In genomic region chr19:42014231-42014825, GRCm38 (mm10) we compare ENCODE assay signal across 36 mouse cellular contexts. TPM values are rescaled to one million over a fixed set of nuclear protein-coding genes. Genes with fewer than 3 reads are reported as not detected.
DNase-seq lines count a peak whose midpoint lies in the region; ATAC-seq and TF ChIP-seq lines count a peak whose summit lies in the region.
"Had no signal": no experiment of that assay in that cellular context is flagged by ENCODE, and none has a peak within 500 bp of the region (broad histone marks: within the 10 kb centered on the region; RNA-seq: fewer than 3 reads in every experiment).

No protein-coding gene starts in this region.

- DNase-seq in heart, adult 2 months, result no peak
- DNase-seq in heart, postnatal 10 days, result no peak
- DNase-seq in stomach, postnatal 0 days (ENCODE audit: low spot score), result no peak
- peak; percentile 35 for DNase-seq in gastrocnemius, postnatal 10 days
- no peak for DNase-seq in layer of hippocampus, adult 11-12 months (ENCODE audit: low spot score)
- DNase-seq: adrenal gland, adult 2 months; B cell, adult 2 months; cerebellum, adult 11 months; cerebellum, adult 9-11 months; kidney, postnatal 36 days; layer of hippocampus, adult 9-11 months; liver; lung, postnatal 36 days; midbrain, embryonic 14.5 days; right cerebral cortex, adult 18-20 months; right cerebral cortex, postnatal 4 days; thymus, adult 2 months; thymus, postnatal 4 days had no signal

- no peak for TF ChIP-seq CTCF in heart, adult 2 months (IDR thresholded peaks at IDR 0.05)
- no peak for TF ChIP-seq CTCF in stomach, postnatal 0 days (IDR thresholded peaks at IDR 0.05; ENCODE audit: low read depth)

- no peaks in the 10 kb centered on the region for H3K27me3 ChIP-seq in heart, adult 2 months (ENCODE audit: control insufficient read depth, insufficient read depth, low read length)
- no peaks in the 10 kb centered on the region for H3K27me3 ChIP-seq in stomach, embryonic 14.5 days (ENCODE audit: control insufficient read depth, insufficient read depth, low read length)
- H3K27me3 ChIP-seq in stomach, postnatal 0 days (ENCODE audit: control insufficient read depth, insufficient read depth, low read length), result no peaks in the 10 kb centered on the region
- H3K27me3 ChIP-seq in neural tube, embryonic 15.5 days (replicated peaks), result no peaks in the 10 kb centered on the region
- H3K27me3 ChIP-seq: CH12.LX; heart, embryonic 13.5 days; hindbrain, embryonic 12.5 days; liver, embryonic 15.5 days; lung, embryonic 15.5 days; neural tube, embryonic 13.5 days; Patski had no signal

- 0 out of 2 replicates have a peak, but pooled peaks have one; percentile 34 for ATAC-seq in stomach, embryonic 14.5 days (ENCODE audit: insufficient number of reproducible peaks, insufficient read depth, low FRiP score, low read depth)
- ATAC-seq in stomach, postnatal 0 days (ENCODE audit: low FRiP score, low TSS enrichment), result no peak
- ATAC-seq in neural tube, embryonic 15.5 days (ENCODE audit: low FRiP score), result no peak
- ATAC-seq: forebrain, embryonic 14.5 days; intestine, postnatal 0 days; Patski had no signal

- no peak overlapping the region for H3K4me3 ChIP-seq in heart, adult 2 months
- no peak overlapping the region for H3K4me3 ChIP-seq in stomach, embryonic 14.5 days (ENCODE audit: low read depth, low read length)
- no peak overlapping the region for H3K4me3 ChIP-seq in stomach, postnatal 0 days (ENCODE audit: low read depth, low read length)
- H3K4me3 ChIP-seq in neural tube, embryonic 15.5 days (replicated peaks), result no peak overlapping the region
- H3K4me3 ChIP-seq: heart, embryonic 13.5 days; hindbrain, embryonic 12.5 days; limb, embryonic 10.5 days; liver, embryonic 15.5 days; lung, embryonic 15.5 days; megakaryocyte, embryonic 14.5 days; neural tube, embryonic 13.5 days had no signal

- no peaks in the 10 kb centered on the region; the same call in 1 of the 2 replicates for H3K36me3 ChIP-seq in heart, adult 2 months (ENCODE audit: control insufficient read depth, insufficient read depth, low read length)
- H3K36me3 ChIP-seq in stomach, embryonic 14.5 days (ENCODE audit: control insufficient read depth, insufficient read depth, low read length), result no peaks in the 10 kb centered on the region
- H3K36me3 ChIP-seq in stomach, postnatal 0 days (ENCODE audit: control insufficient read depth, insufficient read depth, low read length), result no peaks in the 10 kb centered on the region
- no peaks in the 10 kb centered on the region for H3K36me3 ChIP-seq in neural tube, embryonic 15.5 days
- H3K36me3 ChIP-seq: G1E; heart, embryonic 13.5 days; hindbrain, embryonic 12.5 days; liver, embryonic 15.5 days; lung, embryonic 15.5 days; neural tube, embryonic 13.5 days had no signal

- H3K4me1 ChIP-seq in heart, adult 2 months (ENCODE audit: control insufficient read depth, insufficient read depth, low read length), result peaks cover 33% of the 10 kb centered on the region
- H3K4me1 ChIP-seq in stomach, embryonic 14.5 days (ENCODE audit: control insufficient read depth, insufficient read depth, low read length), result peaks cover 18% of the 10 kb centered on the region
- H3K4me1 ChIP-seq in stomach, postnatal 0 days (replicated peaks; ENCODE audit: control insufficient read depth, insufficient read depth), result peaks cover 12% of the 10 kb centered on the region
- peaks cover 20% of the 10 kb centered on the region for H3K4me1 ChIP-seq in neural tube, embryonic 15.5 days

- H3K27ac ChIP-seq in heart, adult 2 months, result peak overlapping the region; percentile 12; the same call in 1 of the 2 replicates
- H3K27ac ChIP-seq in stomach, embryonic 14.5 days (ENCODE audit: low read length), result no peak overlapping the region
- no peak overlapping the region for H3K27ac ChIP-seq in stomach, postnatal 0 days (replicated peaks)
- no peak overlapping the region for H3K27ac ChIP-seq in neural tube, embryonic 15.5 days (replicated peaks)
- H3K27ac ChIP-seq: heart, embryonic 13.5 days; hindbrain, embryonic 12.5 days; limb, embryonic 10.5 days; liver, embryonic 15.5 days; lung, embryonic 15.5 days; neural tube, embryonic 13.5 days had no signal

- H3K9ac ChIP-seq in heart, adult 2 months (ENCODE audit: low read depth, low read length), result no peak overlapping the region
- H3K9ac ChIP-seq in stomach, embryonic 14.5 days (replicated peaks; ENCODE audit: low read depth, low read length), result no peak overlapping the region
- no peak overlapping the region for H3K9ac ChIP-seq in stomach, postnatal 0 days (ENCODE audit: low read length)
- no peak overlapping the region for H3K9ac ChIP-seq in neural tube, embryonic 15.5 days (replicated peaks)
- H3K9ac ChIP-seq: heart, embryonic 13.5 days; hindbrain, embryonic 12.5 days; liver, embryonic 15.5 days; lung, embryonic 15.5 days; neural tube, embryonic 13.5 days had no signal

- H3K9me3 ChIP-seq in stomach, embryonic 14.5 days (ENCODE audit: control insufficient read depth, low read depth, low read length), result no peaks in the 10 kb centered on the region
- H3K9me3 ChIP-seq in stomach, postnatal 0 days (ENCODE audit: control insufficient read depth, low read length), result no peaks in the 10 kb centered on the region
- no peaks in the 10 kb centered on the region for H3K9me3 ChIP-seq in neural tube, embryonic 15.5 days (replicated peaks)
- H3K9me3 ChIP-seq: G1E; heart, embryonic 13.5 days; hindbrain, embryonic 12.5 days; limb, embryonic 10.5 days; liver, embryonic 15.5 days; lung, embryonic 15.5 days; megakaryocyte, embryonic 14.5 days; neural tube, embryonic 13.5 days had no signal

- no peak for TF ChIP-seq POLR2A in heart, adult 2 months (IDR thresholded peaks at IDR 0.05; ENCODE audit: insufficient read depth, low read depth, low read length)

- H3K4me2 ChIP-seq in stomach, embryonic 14.5 days (replicated peaks; ENCODE audit: low read depth, low read length), result no peak overlapping the region
- H3K4me2 ChIP-seq in stomach, postnatal 0 days (replicated peaks; ENCODE audit: low read depth), result no peak overlapping the region
- no peak overlapping the region for H3K4me2 ChIP-seq in neural tube, embryonic 15.5 days
- H3K4me2 ChIP-seq: heart, embryonic 13.5 days; hindbrain, embryonic 12.5 days; liver, embryonic 15.5 days; lung, embryonic 15.5 days; neural tube, embryonic 13.5 days had no signal

- intact Hi-C loops in heart, adult 2 months (cut with DNase I), result no loop called here
- intact Hi-C loops in heart, postnatal 10 days (cut with DNase I), result no loop called here

- no peaks in the 10 kb centered on the region for H3K79me2 ChIP-seq in heart, adult 2 months (replicated peaks; ENCODE audit: control insufficient read depth, insufficient read depth, low read length)

- WGBS in heart, adult 2 months, result 86% methylated on average over 3 of the region's 3 CpGs
- WGBS in stomach, embryonic 14.5 days, result 81% methylated on average over 3 of the region's 3 CpGs
- WGBS in stomach, postnatal 0 days, result 87% methylated on average over 3 of the region's 3 CpGs
- WGBS in neural tube, embryonic 15.5 days, result 81% methylated on average over 3 of the region's 3 CpGs

- no peak for TF ChIP-seq EP300 in heart, adult 2 months (IDR thresholded peaks at IDR 0.05; ENCODE audit: insufficient read depth, low read depth, low read length)
- TF ChIP-seq EP300 in stomach, postnatal 0 days (optimal IDR thresholded peaks at IDR 0.05), result no peak

RNA-seq across cellular contexts. Expression of gene Ankrd2, which starts 21.5 kb away (rescaled TPM):
- under 1 TPM; 0.20 to 0.42 TPM for total RNA-seq in heart, adult 2 months (2021)
- not detected in 2 replicates for polyA plus RNA-seq in heart, adult 2 months (2012; rRNA removed)
- total RNA-seq in heart, postnatal 10 days (2021), result not detected
- 0.30 TPM in 1 of 2 replicates, not detected in the other for polyA plus RNA-seq in stomach, embryonic 14.5 days (2014; fragmentation: Nextera tagmentation; extraction: Ambion mirVana)
- polyA plus RNA-seq in stomach, postnatal 0 days (2015; fragmentation: Nextera tagmentation; extraction: Ambion mirVana), result 0.11 and 0.12 TPM in 2 replicates
- total RNA-seq in gastrocnemius, postnatal 10 days (2021), result 10 to 100 TPM; 65.0 to 72.7 TPM
- 1.1 and 1.3 TPM in 2 replicates for polyA plus RNA-seq in neural tube, embryonic 15.5 days (2015; fragmentation: Nextera tagmentation; extraction: Ambion mirVana)
- total RNA-seq: CH12.LX; common myeloid progenitor, adult 5-6 weeks; G1E; granulocyte monocyte progenitor cell, adult 5-6 weeks; heart, postnatal 25 days had no signal
- polyA plus RNA-seq: G1E; heart, embryonic 13.5 days; hindbrain, embryonic 12.5 days; limb, embryonic 10.5 days had no signal

RNA-seq across cellular contexts. Expression of gene Hoga1, which starts 31.1 kb away (rescaled TPM):
- total RNA-seq in heart, adult 2 months (2021), result 1 to 10 TPM; 1.6 to 2.3 TPM
- 0.85 and 1.4 TPM in 2 replicates for polyA plus RNA-seq in heart, adult 2 months (2012; rRNA removed)
- 1 to 10 TPM; 1.3 to 2.2 TPM for total RNA-seq in heart, postnatal 10 days (2021)
- 1.7 and 1.9 TPM in 2 replicates for polyA plus RNA-seq in stomach, embryonic 14.5 days (2014; fragmentation: Nextera tagmentation; extraction: Ambion mirVana)
- polyA plus RNA-seq in stomach, postnatal 0 days (2015; fragmentation: Nextera tagmentation; extraction: Ambion mirVana), result 1.6 and 1.8 TPM in 2 replicates
- 1 to 10 TPM; 4.5 to 4.6 TPM for total RNA-seq in gastrocnemius, postnatal 10 days (2021)
- polyA plus RNA-seq in neural tube, embryonic 15.5 days (2015; fragmentation: Nextera tagmentation; extraction: Ambion mirVana), result 1.7 and 1.8 TPM in 2 replicates
- total RNA-seq: CH12.LX; common myeloid progenitor, adult 5-6 weeks; G1E; granulocyte monocyte progenitor cell, adult 5-6 weeks had no signal
- polyA plus RNA-seq: G1E had no signal

RNA-seq across cellular contexts. Expression of gene Ubtd1, which starts 32.8 kb away (rescaled TPM):
- 10 to 100 TPM; 21.4 to 22.7 TPM for total RNA-seq in heart, adult 2 months (2021)
- polyA plus RNA-seq in heart, adult 2 months (2012; rRNA removed), result 27.3 and 37.3 TPM in 2 replicates
- 10 to 100 TPM; 31.4 to 33.8 TPM for total RNA-seq in heart, postnatal 10 days (2021)
- 10.4 and 10.8 TPM in 2 replicates for polyA plus RNA-seq in stomach, embryonic 14.5 days (2014; fragmentation: Nextera tagmentation; extraction: Ambion mirVana)
- 21.3 and 23.5 TPM in 2 replicates for polyA plus RNA-seq in stomach, postnatal 0 days (2015; fragmentation: Nextera tagmentation; extraction: Ambion mirVana)
- total RNA-seq in gastrocnemius, postnatal 10 days (2021), result 10 to 100 TPM; 23.3 to 27.6 TPM
- 13.9 and 14.5 TPM in 2 replicates for polyA plus RNA-seq in neural tube, embryonic 15.5 days (2015; fragmentation: Nextera tagmentation; extraction: Ambion mirVana)

RNA-seq across cellular contexts. Expression of gene Mms19, which starts 33.4 kb away (rescaled TPM):
- 10 to 100 TPM; 14.2 to 17.9 TPM for total RNA-seq in heart, adult 2 months (2021)
- polyA plus RNA-seq in heart, adult 2 months (2012; rRNA removed), result 35.4 and 48.4 TPM in 2 replicates
- total RNA-seq in heart, postnatal 10 days (2021), result 10 to 100 TPM; 18.3 to 25.9 TPM
- 37.6 and 44.1 TPM in 2 replicates for polyA plus RNA-seq in stomach, embryonic 14.5 days (2014; fragmentation: Nextera tagmentation; extraction: Ambion mirVana)
- 10.2 and 11.7 TPM in 2 replicates for polyA plus RNA-seq in stomach, postnatal 0 days (2015; fragmentation: Nextera tagmentation; extraction: Ambion mirVana)
- 10 to 100 TPM in 1 of 2 experiments, 1 to 10 TPM in 1; 9.2 to 12.9 TPM for total RNA-seq in gastrocnemius, postnatal 10 days (2021)
- 31.0 and 35.8 TPM in 2 replicates for polyA plus RNA-seq in neural tube, embryonic 15.5 days (2015; fragmentation: Nextera tagmentation; extraction: Ambion mirVana)

RNA-seq across cellular contexts. Expression of gene 4933411K16Rik, which starts 37.7 kb away (rescaled TPM):
- under 1 TPM in 1 of 2 experiments, not detected in 1; 0.23 TPM for total RNA-seq in heart, adult 2 months (2021)
- polyA plus RNA-seq in heart, adult 2 months (2012; rRNA removed), result 0.41 and 0.73 TPM in 2 replicates
- total RNA-seq in heart, postnatal 10 days (2021), result under 1 TPM; 0.24 to 0.37 TPM
- polyA plus RNA-seq in stomach, embryonic 14.5 days (2014; fragmentation: Nextera tagmentation; extraction: Ambion mirVana), result 0.24 TPM in 1 of 2 replicates, not detected in the other
- not detected in 2 replicates for polyA plus RNA-seq in stomach, postnatal 0 days (2015; fragmentation: Nextera tagmentation; extraction: Ambion mirVana)
- under 1 TPM; 0.40 to 0.50 TPM for total RNA-seq in gastrocnemius, postnatal 10 days (2021)
- not detected in 2 replicates for polyA plus RNA-seq in neural tube, embryonic 15.5 days (2015; fragmentation: Nextera tagmentation; extraction: Ambion mirVana)
- total RNA-seq: CH12.LX; common myeloid progenitor, adult 5-6 weeks; G1E; granulocyte monocyte progenitor cell, adult 5-6 weeks; heart, postnatal 25 days had no signal
- polyA plus RNA-seq: forebrain, embryonic 14.5 days; G1E; heart, embryonic 13.5 days; hindbrain, embryonic 12.5 days; lung, embryonic 15.5 days; midbrain, embryonic 14.5 days; neural tube, embryonic 13.5 days; stomach, embryonic 16.5 days had no signal
